Mouse (Mus musculus) lung, embryonic 16.5 days (tissue): Measurements from ENCODE around the gene Lrba. TPM values are rescaled to one million over a fixed set of nuclear protein-coding genes. Genes with fewer than 3 reads are reported as not detected.

ENCODE experiments used
- ATAC-seq: fragments of 200-750 bp; cut with Nextera tagmentation; 2 replicates; pipeline ENCODE4 v1.8.0; 2017; ENCODE audit warnings: low read depth, mild to moderate bottlenecking, moderate library complexity
- H3K27ac ChIP-seq: fragments of 300-500 bp; sonication (generic); 2 replicates; pipeline ENCODE4 v1.5.1; 2014; ENCODE audit warnings: mild to moderate bottlenecking, control low read depth, low read length
- H3K27me3 ChIP-seq: fragments of 300-500 bp; sonication (generic); 2 replicates; pipeline ENCODE4 v1.6.1; 2014; ENCODE audit warnings: low read depth, low read length, mixed read lengths; ENCODE audit not compliant: control insufficient read depth, insufficient read depth
- H3K36me3 ChIP-seq: fragments of 300-500 bp; sonication (generic); 2 replicates; pipeline ENCODE4 v1.6.1; 2014; ENCODE audit warnings: low read length; ENCODE audit not compliant: control insufficient read depth, insufficient read depth
- H3K4me1 ChIP-seq: fragments of 300-500 bp; sonication (generic); replicated peaks from 2 replicates; pipeline ENCODE4 v1.6.1; 2014; ENCODE audit warnings: low read length, mixed read lengths; ENCODE audit not compliant: control insufficient read depth, insufficient read depth
- H3K4me2 ChIP-seq: fragments of 300-500 bp; sonication (generic); 2 replicates; pipeline ENCODE4 v1.6.1; 2014; ENCODE audit warnings: low read depth, low read length, control low read depth
- H3K4me3 ChIP-seq: fragments of 300-500 bp; sonication (generic); 2 replicates; pipeline ENCODE4 v1.5.1; 2014; ENCODE audit warnings: mild to moderate bottlenecking, low read length, control low read depth
- H3K9ac ChIP-seq: fragments of 300-500 bp; sonication (generic); 2 replicates; pipeline ENCODE4 v1.6.1; 2014; ENCODE audit warnings: low read length, control low read depth
- H3K9me3 ChIP-seq: fragments of 300-500 bp; sonication (generic); 2 replicates; pipeline ENCODE4 v1.6.1; 2016; ENCODE audit warnings: low read length; ENCODE audit not compliant: control insufficient read depth
- WGBS: fragments of 180-500 bp; shearing (Covaris S2); extraction: QIAGEN DNeasy Blood & Tissue Kit; methylation state at CpG from one replicate; pipeline ENCODE4 v1.1.7; 2014; 5-methylcytosine and 5-hydroxymethylcytosine counted together
- polyA plus RNA-seq: library from polyadenylated mRNA; unstranded; fragments of >200 nt; fragmentation: Nextera tagmentation; extraction: Ambion mirVana; gene quantifications from 2 replicates; pipeline ENCODE4 v1.2.1, GENCODE M21; 2015

Gene Lrba
- polyA plus RNA-seq, 1 experiment from 2014 or later, result 3.4 TPM

- Histone ChIP-seq H3K36me3 (no peaks in the 10 kb centered on the region), H3K27ac (no peak overlapping the region), H3K27me3 (no peaks in the 10 kb centered on the region), H3K4me3 (no peak overlapping the region), H3K9ac (no peak overlapping the region), H3K4me2 (no peak overlapping the region), H3K9me3 (no peaks in the 10 kb centered on the region), H3K4me1 (no peaks in the 10 kb centered on the region)
- 71% methylated on average over 3 of the region's 3 CpGs for WGBS
- ATAC-seq, result no peak
Observed at GRCm38 (mm10) chr3:86738831-86739230, 514.4 kb downstream of the Lrba start.

GRCm38 (mm10) chr3:86739745-86740144 is 515.3 kb downstream of the Lrba start:
- Histone ChIP-seq H3K9ac (no peak overlapping the region), H3K4me2 (no peak overlapping the region), H3K9me3 (no peaks in the 10 kb centered on the region), H3K27me3 (no peaks in the 10 kb centered on the region), H3K36me3 (no peaks in the 10 kb centered on the region), H3K4me3 (no peak overlapping the region), H3K4me1 (no peaks in the 10 kb centered on the region), H3K27ac (no peak overlapping the region)
- WGBS, result 91% methylated on average over 4 of the region's 4 CpGs
- no peak for ATAC-seq

- no peaks in the 10 kb centered on the region for H3K9me3 ChIP-seq
- H3K4me1 ChIP-seq, result no peaks in the 10 kb centered on the region
- H3K4me3 ChIP-seq, result no peak overlapping the region
- no peak overlapping the region for H3K4me2 ChIP-seq
- no peaks in the 10 kb centered on the region for H3K27me3 ChIP-seq
- WGBS, result 72% methylated on average over 4 of the region's 4 CpGs
- H3K27ac ChIP-seq, result no peak overlapping the region
- ATAC-seq, result no peak
- no peaks in the 10 kb centered on the region for H3K36me3 ChIP-seq
- no peak overlapping the region for H3K9ac ChIP-seq
Observed at GRCm38 (mm10) chr3:86745348-86745747, 520.9 kb downstream of the Lrba start.

- WGBS, result 74% methylated on average over 10 of the region's 10 CpGs
- no peak for ATAC-seq
Observed at GRCm38 (mm10) chr3:86745769-86746512, 521.5 kb downstream of the Lrba start.

GRCm38 (mm10) chr3:86750652-86751051 is 526.2 kb downstream of the Lrba start:
- Histone ChIP-seq H3K36me3 (no peaks in the 10 kb centered on the region), H3K27me3 (no peaks in the 10 kb centered on the region), H3K4me1 (no peaks in the 10 kb centered on the region), H3K4me2 (no peak overlapping the region), H3K9ac (no peak overlapping the region), H3K9me3 (no peaks in the 10 kb centered on the region), H3K4me3 (no peak overlapping the region), H3K27ac (no peak overlapping the region)
- ATAC-seq, result no peak
- WGBS, result 45% methylated on average over 7 of the region's 7 CpGs

More at GRCm38 (mm10) chr3:86745769-86746512, 521.5 kb downstream of the Lrba start:
- Histone ChIP-seq H3K9me3 (no peaks in the 10 kb centered on the region), H3K9ac (no peak overlapping the region), H3K36me3 (no peaks in the 10 kb centered on the region), H3K27me3 (no peaks in the 10 kb centered on the region), H3K4me2 (no peak overlapping the region), H3K4me1 (no peaks in the 10 kb centered on the region), H3K4me3 (no peak overlapping the region), H3K27ac (no peak overlapping the region)

GRCm38 (mm10) chr3:86754178-86754577 is 529.7 kb downstream of the Lrba start:
- Histone ChIP-seq H3K4me1 (no peaks in the 10 kb centered on the region), H3K27me3 (no peaks in the 10 kb centered on the region), H3K36me3 (no peaks in the 10 kb centered on the region), H3K27ac (no peak overlapping the region), H3K4me3 (no peak overlapping the region), H3K9me3 (no peaks in the 10 kb centered on the region), H3K4me2 (no peak overlapping the region), H3K9ac (no peak overlapping the region)
- ATAC-seq, result no peak
- 48% methylated on average over 6 of the region's 6 CpGs for WGBS

GRCm38 (mm10) chr3:86754595-86755557 is 530.4 kb downstream of the Lrba start:
- H3K36me3 ChIP-seq, result no peaks in the 10 kb centered on the region
- no peak overlapping the region for H3K4me3 ChIP-seq
- H3K9me3 ChIP-seq, result no peaks in the 10 kb centered on the region
- no peak overlapping the region for H3K9ac ChIP-seq
- no peak overlapping the region for H3K4me2 ChIP-seq
- H3K4me1 ChIP-seq, result no peaks in the 10 kb centered on the region
- WGBS, result 79% methylated on average over 14 of the region's 14 CpGs
- no peak for ATAC-seq
- no peaks in the 10 kb centered on the region for H3K27me3 ChIP-seq
- H3K27ac ChIP-seq, result no peak overlapping the region

GRCm38 (mm10) chr3:86756548-86756947 is 532.1 kb downstream of the Lrba start:
- Histone ChIP-seq H3K36me3 (no peaks in the 10 kb centered on the region), H3K27ac (no peak overlapping the region), H3K27me3 (no peaks in the 10 kb centered on the region), H3K9me3 (no peaks in the 10 kb centered on the region), H3K4me1 (no peaks in the 10 kb centered on the region), H3K4me2 (no peak overlapping the region), H3K9ac (no peak overlapping the region), H3K4me3 (no peak overlapping the region)
- no peak for ATAC-seq
- 80% methylated on average over 1 of the region's 1 CpGs for WGBS

GRCm38 (mm10) chr3:86758727-86759126 is 534.2 kb downstream of the Lrba start:
- WGBS, result 68% methylated on average over 6 of the region's 6 CpGs
- no peaks in the 10 kb centered on the region for H3K9me3 ChIP-seq
- H3K27ac ChIP-seq, result no peak overlapping the region
- ATAC-seq, result no peak
- H3K27me3 ChIP-seq, result no peaks in the 10 kb centered on the region
- H3K4me2 ChIP-seq, result no peak overlapping the region
- no peak overlapping the region for H3K4me3 ChIP-seq
- H3K4me1 ChIP-seq, result no peaks in the 10 kb centered on the region
- H3K9ac ChIP-seq, result no peak overlapping the region
- no peaks in the 10 kb centered on the region for H3K36me3 ChIP-seq
